Mouse (Mus musculus): ENCODE results near the gene Uqcr11.

- TF ChIP-seq POLR2A (IDR thresholded peaks at IDR 0.05; ENCODE audit: low read depth, low read length) (no peak), CTCF (IDR thresholded peaks at IDR 0.05; ENCODE audit: borderline replicate concordance, insufficient read depth, low read length) (no peak)
Observed at GRCm38 (mm10) chr10:80444339-80445045, 37.9 kb upstream of the Uqcr11 start.

Measured in embryonic fibroblast, embryonic 13.5 days (primary cell).